Mouse (Mus musculus) limb, embryonic 14.5 days (tissue): ENCODE results near the gene Spg21. TPM values are rescaled to one million over a fixed set of nuclear protein-coding genes. Genes with fewer than 3 reads are reported as not detected.

Experiments
- ATAC-seq: fragments of 200-750 bp; cut with Nextera tagmentation; 2 replicates; pipeline ENCODE4 v1.8.0; 2017; ENCODE audit warnings: low read depth, moderate number of reproducible peaks, moderate TSS enrichment; ENCODE audit not compliant: low FRiP score
- DNase-seq: peaks from one replicate; pipeline ENCODE4 v3.0.0-alpha.2; 2015; ENCODE audit warnings: low spot score
- H3K27ac ChIP-seq: fragments of 300-500 bp; sonication (generic); replicated peaks from 2 replicates; pipeline ENCODE4 v1.5.1; 2014; ENCODE audit warnings: low read depth, mild to moderate bottlenecking, low read length, moderate library complexity, mixed read lengths
- H3K27me3 ChIP-seq: fragments of 300-500 bp; sonication (generic); 2 replicates; pipeline ENCODE4 v1.6.1; 2014; ENCODE audit warnings: low read length, mixed read lengths; ENCODE audit not compliant: control insufficient read depth, insufficient read depth
- H3K36me3 ChIP-seq: fragments of 300-500 bp; sonication (generic); 2 replicates; pipeline ENCODE4 v1.6.1; 2014; ENCODE audit warnings: mild to moderate bottlenecking, low read length, moderate library complexity, mixed read lengths; ENCODE audit not compliant: control insufficient read depth, insufficient read depth
- H3K4me1 ChIP-seq: fragments of 300-500 bp; sonication (generic); 2 replicates; pipeline ENCODE4 v1.6.1; 2014; ENCODE audit warnings: antibody characterized with exemption, low read length, mixed read lengths; ENCODE audit not compliant: control insufficient read depth, insufficient read depth
- H3K4me2 ChIP-seq: fragments of 300-500 bp; sonication (generic); replicated peaks from 2 replicates; pipeline ENCODE4 v1.6.1; 2014; ENCODE audit warnings: low read depth, mild to moderate bottlenecking, low read length, moderate library complexity; ENCODE audit not compliant: severe bottlenecking
- H3K4me3 ChIP-seq: fragments of 300-500 bp; sonication (generic); replicated peaks from 2 replicates; pipeline ENCODE4 v1.5.1; 2014; ENCODE audit warnings: low read length
- H3K9ac ChIP-seq: fragments of 300-500 bp; sonication (generic); 2 replicates; pipeline ENCODE4 v1.6.1; 2014; ENCODE audit warnings: mild to moderate bottlenecking, low read depth, low read length, moderate library complexity; ENCODE audit not compliant: severe bottlenecking
- H3K9me3 ChIP-seq: fragments of 300-500 bp; sonication (generic); 2 replicates; pipeline ENCODE4 v1.6.1; 2016; ENCODE audit warnings: low read length; ENCODE audit not compliant: control insufficient read depth
- POLR2A ChIP-seq: fragments of 200-500 bp; IDR thresholded peaks from 2 replicates; pipeline ENCODE4 v1.8.0; 2012; ENCODE audit warnings: inconsistent platforms, mild to moderate bottlenecking, moderate library complexity, borderline replicate concordance; ENCODE audit not compliant: insufficient read depth, insufficient read length; ENCODE audit errors: extremely low read depth
- WGBS: fragments of 180-500 bp; shearing (Covaris S2); extraction: QIAGEN DNeasy Blood & Tissue Kit; methylation state at CpG from one replicate; pipeline ENCODE4 v1.1.7; 2014; 5-methylcytosine and 5-hydroxymethylcytosine counted together
- polyA plus RNA-seq, 2 experiments: library from polyadenylated mRNA; depleted of rRNA in 1 of 2; stranded (reverse) in 1 of 2; unstranded in 1 of 2; fragments of >200 nt; fragmentation: Nextera tagmentation in 1 of 2; extraction: Ambion mirVana in 1 of 2; gene quantifications; 2 replicates each; pipeline versions ENCODE4 v1.2.1 to v1.2.3; 2012 to 2014

The Spg21 gene
- polyA plus RNA-seq, 2 experiments, result 70.3 to 169 TPM

DNA sequence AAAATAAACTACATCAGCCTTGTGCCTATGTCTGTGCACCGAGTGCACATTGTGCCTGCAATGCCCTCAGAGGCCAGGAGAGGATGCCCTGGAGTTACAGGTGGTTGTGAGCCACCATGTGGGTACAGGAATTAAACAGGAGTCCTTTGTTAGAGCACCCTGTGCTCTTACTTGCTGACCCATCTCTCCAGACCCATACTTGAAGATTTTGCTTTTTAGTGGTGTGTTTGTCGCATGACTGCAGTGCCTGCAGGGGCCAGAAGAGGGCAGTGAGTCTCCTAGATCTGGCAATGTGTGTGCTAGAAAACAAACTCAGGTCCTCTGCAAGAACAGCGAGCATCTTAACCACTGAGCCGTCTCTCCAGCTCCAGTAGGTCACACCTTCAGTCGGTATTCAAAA, 26.6 kb upstream of the Spg21 start:
- 64% methylated on average over 5 of the region's 5 CpGs for WGBS
- DNase-seq, result no peak
- Histone ChIP-seq H3K27ac (no peak overlapping the region), H3K4me1 (peaks cover 3% of the 10 kb centered on the region), H3K9me3 (no peaks in the 10 kb centered on the region), H3K4me3 (no peak overlapping the region), H3K9ac (no peak overlapping the region), H3K27me3 (no peaks in the 10 kb centered on the region), H3K4me2 (no peak overlapping the region), H3K36me3 (peaks cover 6% of the 10 kb centered on the region; the same call in 1 of the 2 replicates)
- ATAC-seq, result no peak
- TF ChIP-seq POLR2A, result no peak

GRCm38 (mm10) chr9:65435211-65435610, 25.5 kb upstream of the Spg21 start:
- no peak for ATAC-seq
- TF ChIP-seq POLR2A, result no peak
- Histone ChIP-seq H3K27me3 (no peaks in the 10 kb centered on the region), H3K9me3 (no peaks in the 10 kb centered on the region), H3K4me3 (no peak overlapping the region), H3K9ac (no peak overlapping the region), H3K27ac (no peak overlapping the region), H3K4me2 (no peak overlapping the region), H3K36me3 (peaks cover 9% of the 10 kb centered on the region), H3K4me1 (peaks cover 3% of the 10 kb centered on the region)
- DNase-seq, result no peak
- 73% methylated on average over 4 of the region's 4 CpGs for WGBS

DNA sequence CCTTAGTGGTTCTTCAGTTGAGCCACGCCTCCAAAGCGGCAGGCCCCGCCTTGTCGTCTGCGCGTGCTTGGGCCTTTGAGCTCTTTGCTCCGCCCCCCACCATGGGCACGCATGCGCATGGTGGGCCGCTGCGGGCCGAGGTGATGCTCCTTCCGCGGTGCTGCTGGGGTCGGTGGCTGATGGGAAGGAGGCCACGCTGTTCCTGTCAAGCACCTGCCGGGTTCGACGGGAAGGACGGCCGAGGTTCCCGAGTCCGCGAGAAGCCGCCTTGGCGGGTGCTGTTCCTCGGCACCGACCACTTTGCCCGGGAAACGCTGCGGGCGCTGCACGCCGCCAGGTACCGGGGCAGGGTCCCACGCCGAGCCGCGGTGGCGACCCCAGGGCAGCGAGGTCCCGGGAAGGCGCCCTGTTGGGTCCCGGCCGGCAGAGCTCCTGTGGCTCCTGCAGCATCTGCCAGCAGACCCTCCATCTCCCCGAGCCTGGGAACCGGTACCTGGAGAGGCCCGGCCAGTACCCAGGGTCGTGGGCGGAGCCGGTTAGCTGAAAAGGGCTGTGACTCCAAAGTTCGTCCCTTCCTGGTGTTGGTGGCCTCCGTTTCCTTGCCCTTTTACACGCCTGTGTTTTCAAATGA, 25.0 kb upstream of the Spg21 start, which contains the start of gene Mtfmt:
Gene Mtfmt, plus strand, starts transcription at position 112 of the 631 bp plus-strand sequence.
- peak; percentile 80; the same call in 1 of the 2 replicates for TF ChIP-seq POLR2A
- peak within 1 kb of the TSS; percentile 54 for H3K4me2 ChIP-seq
- H3K36me3 ChIP-seq, result peaks cover 15% of the 10 kb centered on the region
- H3K9ac ChIP-seq, result peak within 1 kb of the TSS; percentile 77
- DNase-seq (peak; percentile 93), ATAC-seq (peak; percentile 93)
- H3K4me1 ChIP-seq, result peaks cover 3% of the 10 kb centered on the region
- H3K4me3 ChIP-seq, result peak within 1 kb of the TSS; percentile 89
- WGBS, result 1% methylated on average over 51 of the region's 54 CpGs
- H3K27ac ChIP-seq, result no peak within 1 kb of the TSS
- H3K27me3 ChIP-seq, result no peaks in the 10 kb centered on the region
- H3K9me3 ChIP-seq, result no peaks in the 10 kb centered on the region

DNA sequence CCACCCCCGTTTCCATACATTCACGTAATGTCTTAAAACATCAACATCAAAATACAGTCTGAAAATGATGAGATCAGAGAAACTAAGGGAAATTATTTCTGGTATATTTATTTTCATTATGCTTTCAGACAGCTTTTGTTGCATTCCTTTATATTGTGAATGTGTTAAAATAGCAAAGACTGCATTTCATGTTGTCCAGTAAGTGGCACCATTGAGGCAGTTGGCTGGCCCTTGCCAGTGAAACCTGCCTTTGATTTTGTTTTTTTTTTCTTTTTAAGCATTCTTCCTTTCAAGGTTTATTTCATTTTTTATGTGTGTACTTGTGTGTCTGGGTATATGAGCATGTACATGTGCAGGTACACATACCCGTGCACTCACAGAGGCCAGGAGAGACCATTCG, 16.1 kb upstream of the Spg21 start:
- Histone ChIP-seq H3K4me2 (no peak overlapping the region), H3K4me3 (no peak overlapping the region), H3K4me1 (no peaks in the 10 kb centered on the region), H3K27me3 (no peaks in the 10 kb centered on the region), H3K9ac (no peak overlapping the region), H3K9me3 (no peaks in the 10 kb centered on the region), H3K36me3 (peaks cover 76% of the 10 kb centered on the region), H3K27ac (no peak overlapping the region)
- WGBS, result 94% methylated on average over 4 of the region's 4 CpGs
- TF ChIP-seq POLR2A, result no peak
- ATAC-seq, result no peak
- no peak for DNase-seq

- WGBS, result 90% methylated on average over 6 of the region's 6 CpGs
- peaks cover 82% of the 10 kb centered on the region for H3K36me3 ChIP-seq
- H3K4me3 ChIP-seq, result no peak overlapping the region
- no peaks in the 10 kb centered on the region for H3K9me3 ChIP-seq
- DNase-seq (no peak), ATAC-seq (no peak)
- H3K27ac ChIP-seq, result no peak overlapping the region
- H3K9ac ChIP-seq, result no peak overlapping the region
- H3K4me1 ChIP-seq, result no peaks in the 10 kb centered on the region
- H3K27me3 ChIP-seq, result no peaks in the 10 kb centered on the region
- no peak overlapping the region for H3K4me2 ChIP-seq
- TF ChIP-seq POLR2A, result no peak
Measured at GRCm38 (mm10) chr9:65447951-65448350, 12.8 kb upstream of the Spg21 start.
